Mouse (Mus musculus) neural tube, embryonic 14.5 days (tissue): ENCODE results near the gene Map4. TPM values are rescaled to one million over a fixed set of nuclear protein-coding genes. Genes with fewer than 3 reads are reported as not detected.

Source experiments
- ATAC-seq: fragments of 200-750 bp; cut with Nextera tagmentation; 2 replicates; pipeline ENCODE4 v1.8.0; 2017; ENCODE audit warnings: low read depth, mild to moderate bottlenecking, moderate TSS enrichment, moderate library complexity
- H3K27ac ChIP-seq: fragments of 300-500 bp; sonication (generic); 2 replicates; pipeline ENCODE4 v1.5.1; 2014; ENCODE audit warnings: low read depth, mild to moderate bottlenecking, control low read depth, low read length, moderate library complexity, mixed read lengths
- H3K27me3 ChIP-seq: fragments of 300-500 bp; sonication (generic); 2 replicates; pipeline ENCODE4 v1.6.1; 2014; ENCODE audit warnings: low read length; ENCODE audit not compliant: control insufficient read depth, insufficient read depth
- H3K36me3 ChIP-seq: fragments of 300-500 bp; sonication (generic); 2 replicates; pipeline ENCODE4 v1.6.1; 2014; ENCODE audit warnings: low read length, mixed read lengths; ENCODE audit not compliant: control insufficient read depth, insufficient read depth
- H3K4me1 ChIP-seq: fragments of 300-500 bp; sonication (generic); 2 replicates; pipeline ENCODE4 v1.6.1; 2014; ENCODE audit warnings: low read length; ENCODE audit not compliant: control insufficient read depth, insufficient read depth
- H3K4me2 ChIP-seq: fragments of 300-500 bp; sonication (generic); 2 replicates; pipeline ENCODE4 v1.6.1; 2014; ENCODE audit warnings: mild to moderate bottlenecking, low read depth, low read length, control low read depth
- H3K4me3 ChIP-seq: fragments of 300-500 bp; sonication (generic); 2 replicates; pipeline ENCODE4 v1.5.1; 2014; ENCODE audit warnings: low read depth, low read length, control low read depth, mixed read lengths
- H3K9ac ChIP-seq: fragments of 300-500 bp; sonication (generic); replicated peaks from 2 replicates; pipeline ENCODE4 v1.6.1; 2014; ENCODE audit warnings: low read depth, mild to moderate bottlenecking, control low read depth, low read length, mixed read lengths
- H3K9me3 ChIP-seq: fragments of 300-500 bp; sonication (generic); 2 replicates; pipeline ENCODE4 v1.6.1; 2016; ENCODE audit warnings: low read length; ENCODE audit not compliant: control insufficient read depth
- WGBS: fragments of 180-500 bp; shearing (Covaris S2); extraction: QIAGEN DNeasy Blood & Tissue Kit; methylation state at CpG from one replicate; pipeline ENCODE4 v1.1.7; 2014; 5-methylcytosine and 5-hydroxymethylcytosine counted together
- microRNA-seq: library from miRNA; unstranded; fragments of <30 nt; microRNA quantifications from one replicate; pipeline ENCODE4, GENCODE M21; 2016
- polyA plus RNA-seq: library from polyadenylated mRNA; unstranded; fragments of >200 nt; fragmentation: Nextera tagmentation; extraction: Ambion mirVana; gene quantifications from 2 replicates; pipeline ENCODE4 v1.2.1, GENCODE M21; 2014

The Map4 gene
- polyA plus RNA-seq, 1 experiment from 2014 or later, result 171 TPM

DNA sequence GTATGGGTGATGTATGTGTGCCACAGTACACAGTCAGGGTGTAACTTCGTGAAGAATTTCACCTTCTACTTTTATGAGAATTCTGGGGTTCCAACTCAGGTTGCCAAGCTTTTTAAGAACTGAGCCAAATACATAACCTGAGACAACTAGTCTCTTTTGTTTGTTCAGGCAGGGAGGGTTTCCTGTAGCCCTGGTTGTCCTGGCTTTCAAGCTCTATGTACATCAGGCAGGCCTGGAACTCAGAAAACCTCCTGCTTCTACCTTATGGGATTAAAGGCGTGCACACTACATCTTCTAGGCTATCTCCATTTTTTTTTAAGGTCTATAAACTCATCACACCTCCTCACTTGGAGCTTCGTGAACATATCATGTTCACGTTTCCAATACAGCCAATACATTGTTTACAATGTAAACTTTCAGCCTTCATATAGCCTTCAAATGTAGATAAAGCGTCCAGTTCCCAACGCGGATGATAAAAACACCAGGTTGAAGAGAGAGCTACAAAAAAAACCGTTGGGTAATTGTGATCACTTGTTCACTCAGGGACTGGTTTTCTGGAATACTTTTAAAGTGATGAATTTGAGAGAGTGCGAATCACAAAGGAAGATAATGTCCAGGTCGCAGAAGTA lies 199.8 kb downstream of the Map4 start:
- H3K9ac ChIP-seq, result peak overlapping the region; percentile 93
- peaks cover 23% of the 10 kb centered on the region for H3K4me1 ChIP-seq
- peaks cover 1% of the 10 kb centered on the region for H3K36me3 ChIP-seq
- H3K27me3 ChIP-seq, result no peaks in the 10 kb centered on the region
- 26% methylated on average over 10 of the region's 10 CpGs for WGBS
- no peak for ATAC-seq
- H3K4me3 ChIP-seq, result peak overlapping the region; percentile 94
- peak overlapping the region; percentile 48 for H3K4me2 ChIP-seq
- H3K9me3 ChIP-seq, result no peaks in the 10 kb centered on the region
- peak overlapping the region; percentile 91 for H3K27ac ChIP-seq

DNA sequence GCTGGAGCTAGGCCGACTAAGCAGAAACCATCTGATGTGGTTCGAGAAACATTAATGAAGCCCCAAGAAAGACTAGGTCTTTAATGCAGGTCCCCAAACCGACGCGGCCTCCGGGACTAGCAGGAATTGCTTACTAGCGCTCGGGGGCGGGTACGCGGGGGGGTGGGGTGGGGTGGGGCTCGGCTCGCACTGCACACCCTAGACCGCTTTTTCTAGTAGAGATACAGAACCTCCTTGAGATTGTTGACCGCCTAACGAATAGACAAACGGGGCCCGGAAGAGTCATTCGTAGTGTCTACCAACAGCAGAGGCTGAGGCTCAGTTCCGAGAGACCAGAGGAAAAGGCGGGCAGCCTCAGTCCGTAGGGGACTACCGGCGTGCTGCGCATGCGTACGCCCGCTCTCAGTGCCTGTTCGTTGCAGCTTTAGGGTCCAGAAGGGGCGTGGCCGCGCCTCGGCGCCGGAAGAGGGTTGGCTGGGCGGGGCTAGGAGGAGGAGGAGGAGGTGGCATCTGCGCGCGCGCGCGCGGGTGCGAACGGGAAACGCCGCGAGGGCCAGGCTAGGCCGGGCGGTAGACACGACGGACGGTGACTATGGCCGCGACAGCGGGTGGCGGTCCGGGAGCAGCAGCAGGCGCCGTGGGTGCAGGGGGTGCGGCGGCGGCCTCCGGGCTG lies 200.4 kb downstream of the Map4 start:
- Histone ChIP-seq H3K4me1 (peaks cover 23% of the 10 kb centered on the region), H3K4me3 (peak overlapping the region; percentile 94), H3K4me2 (peak overlapping the region; percentile 48), H3K27me3 (no peaks in the 10 kb centered on the region), H3K36me3 (peaks cover 8% of the 10 kb centered on the region), H3K9ac (peak overlapping the region; percentile 93), H3K27ac (peak overlapping the region; percentile 91), H3K9me3 (no peaks in the 10 kb centered on the region)
- WGBS, result under 1% methylated on average over 64 of the region's 64 CpGs
- peak; percentile 96 for ATAC-seq

DNA sequence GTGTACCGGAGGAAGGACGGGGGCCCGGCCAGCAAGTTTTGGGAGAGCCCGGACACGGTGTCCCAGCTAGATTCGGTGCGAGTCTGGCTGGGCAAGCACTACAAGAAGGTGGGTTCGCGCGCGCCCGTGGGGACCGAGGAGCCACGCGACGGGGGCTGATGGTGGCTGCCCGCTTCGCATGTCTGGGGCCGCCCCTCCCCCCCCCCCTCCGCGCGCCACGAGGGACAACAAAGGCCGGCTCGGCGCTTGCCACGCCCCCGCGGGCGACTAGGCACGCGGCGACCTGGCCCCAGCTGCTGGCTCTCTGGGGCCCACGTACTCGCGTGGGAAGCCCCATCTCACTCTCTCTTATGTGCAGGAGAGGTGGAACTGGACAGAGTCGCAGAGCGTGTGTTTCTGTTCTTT lies 200.9 kb downstream of the Map4 start:
- H3K4me1 ChIP-seq, result peaks cover 23% of the 10 kb centered on the region
- ATAC-seq, result peak; percentile 67

GRCm38 (mm10) chr9:110132921-110133320 lies 201.7 kb downstream of the Map4 start:
- no peak overlapping the region for H3K9ac ChIP-seq

More for the DNA sequence above, 200.9 kb downstream of the Map4 start:
- peak overlapping the region; percentile 91 for H3K27ac ChIP-seq
- no peaks in the 10 kb centered on the region for H3K27me3 ChIP-seq
- peak overlapping the region; percentile 93 for H3K9ac ChIP-seq
- H3K4me3 ChIP-seq, result peak overlapping the region; percentile 94
- 0% methylated on average over 12 of the region's 38 CpGs for WGBS
- peak overlapping the region; percentile 48 for H3K4me2 ChIP-seq
- H3K9me3 ChIP-seq, result no peaks in the 10 kb centered on the region
- H3K36me3 ChIP-seq, result peaks cover 10% of the 10 kb centered on the region

More at GRCm38 (mm10) chr9:110132921-110133320, 201.7 kb downstream of the Map4 start:
- H3K27me3 ChIP-seq, result no peaks in the 10 kb centered on the region
- H3K36me3 ChIP-seq, result peaks cover 10% of the 10 kb centered on the region
- 72% methylated on average over 6 of the region's 6 CpGs for WGBS
- no peaks in the 10 kb centered on the region for H3K9me3 ChIP-seq
- no peak overlapping the region for H3K27ac ChIP-seq
- no peak for ATAC-seq
- peak overlapping the region; percentile 48 for H3K4me2 ChIP-seq
- peak overlapping the region; percentile 94 for H3K4me3 ChIP-seq
- peaks cover 23% of the 10 kb centered on the region for H3K4me1 ChIP-seq

Small RNA genes within 50 kb of the gene (microRNA-seq; reads per million reads assigned to microRNA genes)
- gene Mir7089, result not detected

Other genes with a start within 250 kb of the Map4 start
- gene Fbxw18, start 228.8 kb upstream of the Map4 start, polyA plus RNA-seq, result not detected in 2 replicates
- not detected in 2 replicates for gene Fbxw26, start 185.4 kb upstream of the Map4 start, polyA plus RNA-seq
- gene Fbxw27, start 140.8 kb upstream of the Map4 start, polyA plus RNA-seq, result not detected in 2 replicates
- not detected in 2 replicates for gene Spink8, start 119.2 kb upstream of the Map4 start, polyA plus RNA-seq
- gene Nme6, start 98.7 kb upstream of the Map4 start, polyA plus RNA-seq, result 62.5 and 63.7 TPM in 2 replicates
- 0.75 and 0.76 TPM in 2 replicates for gene Camp, start 81.8 kb upstream of the Map4 start, polyA plus RNA-seq
- 8.6 and 12.5 TPM in 2 replicates for gene Cdc25a, start 55.9 kb upstream of the Map4 start, polyA plus RNA-seq
- 89.0 and 90.4 TPM in 2 replicates for gene Smarcc1, start 186.2 kb downstream of the Map4 start, polyA plus RNA-seq
- gene Dhx30, start 186.4 kb downstream of the Map4 start, polyA plus RNA-seq, result 178 and 207 TPM in 2 replicates